Mouse (Mus musculus) brain, embryonic 14.5 days (tissue): ENCODE results near the gene Hpse.

Experiments used
- CTCF ChIP-seq: fragments of 200-500 bp; IDR thresholded peaks from 2 replicates; pipeline ENCODE4 v1.5.1; 2012; ENCODE audit warnings: inconsistent platforms, mild to moderate bottlenecking, moderate library complexity, borderline replicate concordance; ENCODE audit not compliant: insufficient read depth, insufficient read length; ENCODE audit errors: extremely low read depth
- POLR2A ChIP-seq: fragments of 200-500 bp; IDR thresholded peaks from 2 replicates; pipeline ENCODE4 v1.6.1; 2012; ENCODE audit warnings: mild to moderate bottlenecking, inconsistent platforms, borderline replicate concordance; ENCODE audit not compliant: poor library complexity, insufficient read depth, insufficient read length, severe bottlenecking; ENCODE audit errors: extremely low read depth

DNA sequence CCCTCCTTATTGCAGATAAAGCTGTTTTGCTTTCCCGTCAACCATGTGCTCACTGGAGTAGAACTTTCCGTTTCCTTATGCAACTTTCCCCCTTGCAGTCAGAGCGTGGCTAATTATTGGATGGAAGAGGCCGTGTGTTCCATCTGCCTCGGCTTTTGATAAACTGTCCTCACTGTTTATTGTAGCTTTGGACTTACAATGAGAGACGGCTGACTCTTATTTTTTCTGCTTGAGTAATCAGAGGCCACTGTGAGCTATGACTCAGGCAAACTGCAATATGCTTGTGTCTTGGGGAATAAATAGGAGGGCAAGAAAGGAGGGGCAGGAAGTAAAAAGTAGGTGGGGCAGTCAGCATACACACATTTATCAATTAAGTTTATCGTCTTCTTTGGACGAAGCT is 12.8 kb downstream of the Hpse start:
- no peak for TF ChIP-seq CTCF
- TF ChIP-seq POLR2A, result no peak
